Mouse (Mus musculus) cerebellum, adult 8-10 months (tissue): ENCODE measurements at regions not wholly inside any gene's neighbourhood (a gene's known extent, or its start where the extent isn't known, plus 50 kb on each side); places are given as distances from the start of the nearest gene placed in this dataset.

ENCODE experiments used
- DNase-seq: peaks from one replicate; pipeline ENCODE4 v3.0.0; 2022

DNA sequence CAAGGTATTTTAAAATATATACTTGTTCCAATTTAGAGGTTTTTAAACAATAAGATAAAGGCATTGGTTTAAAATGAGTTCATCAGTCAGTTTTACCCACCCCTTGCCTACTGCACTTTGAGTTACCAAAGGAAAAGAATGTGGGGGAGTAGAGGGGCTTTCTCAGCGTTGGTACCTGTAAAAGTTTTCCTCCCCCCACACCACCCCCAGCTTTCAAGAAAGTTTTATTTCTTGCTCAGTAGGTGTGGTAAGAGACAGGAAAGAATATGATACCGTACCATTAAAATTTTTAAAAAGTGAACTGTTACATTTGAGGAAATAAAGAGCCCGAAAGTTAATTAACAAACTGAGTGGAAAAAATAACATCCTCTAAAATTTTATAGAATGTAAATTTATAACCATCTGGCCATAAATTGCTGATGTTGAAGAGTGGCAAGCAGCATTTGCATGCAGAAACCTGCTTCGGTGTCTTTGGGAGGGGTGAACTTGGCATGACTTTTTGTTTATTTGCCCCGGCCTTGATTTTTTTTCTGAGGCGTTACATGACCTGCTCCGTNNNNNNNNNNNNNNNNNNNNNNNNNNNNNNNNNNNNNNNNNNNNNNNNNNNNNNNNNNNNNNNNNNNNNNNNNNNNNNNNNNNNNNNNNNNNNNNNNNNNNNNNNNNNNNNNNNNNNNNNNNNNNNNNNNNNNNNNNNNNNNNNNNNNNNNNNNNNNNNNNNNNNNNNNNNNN is 346.1 kb downstream of the Tfec start:
- no peak for DNase-seq

- no peak for DNase-seq
These were observed 347.1 kb downstream of the Tfec start for GRCm38 (mm10) chr6:16551131-16551530.

DNA sequence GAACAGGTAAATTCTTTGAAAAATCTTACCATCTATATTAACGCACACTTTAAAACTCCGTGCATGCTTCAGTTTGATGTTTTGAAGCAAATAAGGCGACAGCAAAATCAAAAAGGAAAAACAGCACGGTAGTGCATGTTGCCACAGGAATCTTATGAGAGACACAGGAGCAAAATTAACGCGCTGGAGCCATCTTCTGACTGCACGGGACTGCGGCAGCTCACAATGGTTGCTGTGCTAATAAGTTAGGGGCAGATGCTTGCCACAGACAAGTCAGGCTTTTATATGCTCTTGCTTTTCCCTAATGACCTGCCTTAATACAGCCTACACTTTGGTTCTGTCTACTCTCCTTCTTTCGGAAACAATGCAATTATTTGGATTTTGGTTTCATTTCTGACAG is 347.8 kb downstream of the Tfec start:
- no peak for DNase-seq

GRCm38 (mm10) chr6:16514054-16514453 is 384.2 kb downstream of the Tfec start:
- DNase-seq: no peak

DNA sequence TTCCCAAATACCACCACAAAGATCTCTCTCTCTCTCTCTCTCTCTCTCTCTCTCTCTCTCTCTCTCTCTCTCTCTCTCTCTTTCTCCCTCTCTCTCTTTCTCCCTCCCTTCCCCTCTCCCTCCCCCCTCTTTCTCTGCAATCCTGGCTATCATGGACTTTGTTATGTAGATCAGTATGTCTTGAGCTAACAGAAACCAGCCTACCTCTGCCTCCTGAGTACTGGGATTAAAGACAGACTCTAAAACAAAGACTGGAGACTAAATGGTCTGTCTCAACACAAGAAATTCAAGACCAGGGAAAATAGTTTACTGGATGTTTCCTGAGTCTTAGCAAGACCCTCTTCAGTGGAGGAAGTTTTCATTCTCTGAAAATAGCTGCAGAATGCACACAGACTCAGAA is 384.7 kb downstream of the Tfec start:
- DNase-seq: no peak

- DNase-seq: no peak
These were observed 394.4 kb downstream of the Tfec start for GRCm38 (mm10) chr6:16503836-16504235.

GRCm38 (mm10) chr6:16487015-16487630 is 411.1 kb downstream of the Tfec start:
- peak; percentile 3 for DNase-seq

DNA sequence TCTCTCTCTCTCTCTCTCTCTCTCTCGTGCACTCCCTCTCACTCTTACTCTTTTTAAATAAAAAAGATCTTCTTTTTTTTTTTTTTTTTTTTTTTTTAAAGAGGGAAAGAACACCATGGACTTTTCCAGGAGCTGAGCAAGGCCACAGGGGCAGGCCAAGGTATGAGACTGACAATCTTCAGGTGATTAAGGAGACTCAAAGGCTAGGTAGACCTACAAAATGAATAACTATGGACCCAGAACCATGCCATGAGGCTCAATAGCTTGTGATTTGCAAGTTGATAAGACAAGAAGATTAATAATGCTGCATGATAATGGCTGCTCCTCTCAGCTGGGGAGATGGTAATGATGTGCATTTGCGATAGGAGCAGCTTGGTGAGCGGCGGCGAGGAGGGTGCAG is 414.9 kb downstream of the Tfec start:
- DNase-seq: no peak

- no peak for DNase-seq
These were observed 429.4 kb downstream of the Tfec start for GRCm38 (mm10) chr6:16468693-16469375.

DNA sequence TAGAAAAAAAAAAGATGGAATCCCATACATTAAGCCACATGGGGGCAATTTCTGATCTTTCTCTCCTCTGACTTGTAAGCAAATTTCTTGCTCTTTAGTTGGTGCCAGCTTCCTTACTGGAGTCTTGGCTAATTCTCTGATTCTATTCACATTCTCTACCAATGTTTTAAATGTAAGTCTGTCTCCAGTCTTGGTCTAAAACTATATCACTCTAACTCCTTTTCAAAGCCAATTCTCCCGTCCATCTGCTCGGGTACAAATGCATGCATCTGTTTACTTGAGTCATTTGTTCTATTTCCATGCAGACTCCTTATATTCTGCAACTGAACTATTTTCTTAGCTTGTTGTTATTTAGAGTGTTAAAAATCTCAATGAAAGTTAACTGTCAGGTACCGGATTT is 440.0 kb downstream of the Tfec start:
- DNase-seq: no peak
